Mouse (Mus musculus): Measurements from ENCODE around the gene Sst.

DNA sequence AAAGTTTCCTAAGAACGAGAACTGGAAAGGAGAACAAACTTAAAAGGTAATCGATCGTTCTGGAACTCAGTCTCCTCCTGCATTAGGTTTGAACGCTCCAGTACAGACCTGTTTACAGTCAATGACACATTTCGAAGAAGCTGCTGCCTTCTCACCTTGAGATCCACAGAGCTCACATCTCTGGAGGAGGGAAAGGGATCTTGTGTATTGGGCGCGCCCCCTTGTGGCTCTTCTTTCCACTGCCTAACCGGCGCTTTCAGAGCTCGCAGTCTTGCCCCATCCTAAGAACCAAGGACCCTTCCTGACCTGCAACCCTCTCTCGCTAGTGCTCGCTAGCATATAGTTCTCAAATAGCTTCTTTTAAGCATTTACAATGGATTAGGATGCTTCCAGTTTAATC, 8.1 kb upstream of the Sst start:
- TF ChIP-seq MAX (IDR thresholded peaks at IDR 0.05; ENCODE audit: low read length), result no peak
- no peak for TF ChIP-seq EP300 (IDR thresholded peaks at IDR 0.05; ENCODE audit: low read depth in 1 of 2, low read length in 2 of 2)
- TF ChIP-seq ETS1 (IDR thresholded peaks at IDR 0.05; ENCODE audit: low read depth, low read length), result no peak
- no peak for TF ChIP-seq TCF12 (IDR thresholded peaks at IDR 0.05; ENCODE audit: low read depth, low read length)
- TF ChIP-seq TAL1 (IDR thresholded peaks at IDR 0.05; ENCODE audit: low read length), result no peak
- no peak for TF ChIP-seq RCOR1 (IDR thresholded peaks at IDR 0.05; ENCODE audit: low read depth, low read length)
- TF ChIP-seq MEF2A (IDR thresholded peaks at IDR 0.05; ENCODE audit: extremely low read depth, insufficient replicate concordance, low read depth, low read length, poor library complexity, severe bottlenecking), result no peak
- peak in 1 of 3 experiments; percentile 2; a peak in 1 of 6 replicates for TF ChIP-seq CTCF (IDR thresholded peaks at IDR 0.05 in 2 of 3, conservative IDR thresholded peaks at IDR 0.05 in 1 of 3; ENCODE audit: control insufficient read depth in 1 of 3, insufficient read depth in 1 of 3, low read depth in 2 of 3, low read length in 3 of 3, poor library complexity in 1 of 3, severe bottlenecking in 1 of 3)
- no peak for TF ChIP-seq USF2 (IDR thresholded peaks at IDR 0.05; ENCODE audit: borderline replicate concordance in 1 of 2, insufficient read depth in 1 of 2, low read depth in 1 of 2, low read length in 2 of 2)
- TF ChIP-seq E2F4 (IDR thresholded peaks at IDR 0.05; ENCODE audit: borderline replicate concordance, low read depth, low read length), result no peak
- no peak for TF ChIP-seq BHLHE40 (IDR thresholded peaks at IDR 0.05; ENCODE audit: borderline replicate concordance, low read depth, low read length)
- TF ChIP-seq NRF1 (IDR thresholded peaks at IDR 0.05; ENCODE audit: insufficient read depth, low read depth, low read length, poor library complexity, severe bottlenecking), result no peak
- TF ChIP-seq USF1 (IDR thresholded peaks at IDR 0.05; ENCODE audit: low read depth, low read length), result no peak
